Mouse (Mus musculus) cerebellum, adult 11-12 months (tissue): ENCODE results near the gene Riok2.
A peak's percentile ranks its signal among the peaks of the same experiment; 100 is the strongest.

ENCODE experiments used
- DNase-seq: peaks from one replicate; pipeline ENCODE4 v3.0.0; 2022

Riok2 gene

GRCm38 (mm10) chr17:17408720-17409478 lies 34.8 kb downstream of the Riok2 start:
- DNase-seq, result no peak

GRCm38 (mm10) chr17:17409601-17410000 lies 35.5 kb downstream of the Riok2 start:
- DNase-seq, result peak; percentile 23

GRCm38 (mm10) chr17:17411443-17411842 lies 37.3 kb downstream of the Riok2 start:
- no peak for DNase-seq

GRCm38 (mm10) chr17:17412176-17412575 lies 38.1 kb downstream of the Riok2 start:
- DNase-seq, result no peak

GRCm38 (mm10) chr17:17414206-17414605 lies 40.1 kb downstream of the Riok2 start:
- no peak for DNase-seq

GRCm38 (mm10) chr17:17424609-17425307 lies 50.6 kb downstream of the Riok2 start:
- no peak for DNase-seq

- no peak for DNase-seq
Observed at GRCm38 (mm10) chr17:17425308-17425813, 51.3 kb downstream of the Riok2 start.

GRCm38 (mm10) chr17:17425906-17426305 lies 51.8 kb downstream of the Riok2 start:
- no peak for DNase-seq

GRCm38 (mm10) chr17:17428888-17429287 lies 54.8 kb downstream of the Riok2 start:
- no peak for DNase-seq

GRCm38 (mm10) chr17:17433679-17434078 lies 59.6 kb downstream of the Riok2 start:
- no peak for DNase-seq

GRCm38 (mm10) chr17:17438576-17439191 lies 64.6 kb downstream of the Riok2 start:
- no peak for DNase-seq

GRCm38 (mm10) chr17:17441876-17442498 lies 67.9 kb downstream of the Riok2 start:
- no peak for DNase-seq

GRCm38 (mm10) chr17:17444297-17444886 lies 70.3 kb downstream of the Riok2 start:
- no peak for DNase-seq
